Mouse (Mus musculus) kidney, adult 8-10 months (tissue): ENCODE data around the gene Oxsr1.
"Not testable (repeated sequence)": the region's sequence is repeated elsewhere in the genome, so short reads cannot be mapped to it uniquely, and the experiment has no call there.

Experiments
- DNase-seq, 2 experiments: peaks; one replicate each; pipeline ENCODE4 v3.0.0; 2022

Gene Oxsr1

GRCm38 (mm10) chr9:119322289-119323259, at the start of gene Oxsr1:
Gene Oxsr1 (minus strand): TSS chr9:119322427.
- DNase-seq, result peak; percentile 100

DNA sequence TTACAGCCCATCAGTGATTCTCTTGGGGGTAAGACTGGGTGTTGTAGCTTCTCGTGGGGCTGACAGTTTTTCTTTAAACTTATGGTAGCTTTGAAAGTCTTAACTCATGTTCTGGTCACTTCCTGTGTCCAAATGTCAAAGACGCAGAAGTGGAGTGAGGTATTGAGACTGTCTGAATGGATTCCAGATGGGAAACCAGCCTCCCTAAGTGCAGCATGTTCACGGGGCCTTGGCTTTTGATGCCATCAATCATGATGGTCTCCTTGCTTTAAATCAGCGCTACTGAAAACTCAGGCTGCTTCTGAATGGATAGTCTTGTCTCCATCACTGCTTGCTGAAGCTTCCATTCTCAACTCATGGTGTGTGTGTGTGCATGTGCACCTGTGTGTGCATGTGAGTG, 49.0 kb upstream of the Oxsr1 start:
- DNase-seq, result no peak

GRCm38 (mm10) chr9:119370770-119371169, 48.5 kb upstream of the Oxsr1 start:
- not testable (repeated sequence) for DNase-seq

GRCm38 (mm10) chr9:119368367-119368766, 46.1 kb upstream of the Oxsr1 start:
- DNase-seq, result peak; percentile 54 to 56

GRCm38 (mm10) chr9:119365284-119365683, 43.1 kb upstream of the Oxsr1 start, which contains the start of gene Slc22a14:
Gene Slc22a14 (minus strand): TSS chr9:119365553.
- DNase-seq, result no peak

DNA sequence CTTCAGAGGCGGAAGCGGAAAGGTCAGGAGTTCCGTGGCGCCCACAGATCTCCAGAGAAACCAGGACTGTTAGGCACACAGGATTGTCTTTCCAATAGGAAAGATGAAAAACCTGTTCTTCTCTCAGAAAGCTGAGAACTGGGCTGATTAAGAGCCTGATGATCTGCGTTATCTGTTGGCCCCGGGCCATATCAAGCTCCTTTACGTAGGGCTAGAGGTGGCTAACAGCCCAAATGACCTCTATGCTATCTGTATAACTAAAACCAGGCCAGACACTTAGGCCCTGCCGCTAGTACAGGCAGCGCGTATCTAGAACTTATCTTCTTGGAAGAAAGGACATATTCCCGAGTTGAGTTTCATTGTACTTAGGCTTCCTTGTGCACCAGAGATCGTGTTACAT, 41.0 kb upstream of the Oxsr1 start:
- no peak for DNase-seq

GRCm38 (mm10) chr9:119361416-119361815, 39.2 kb upstream of the Oxsr1 start:
- DNase-seq, result no peak

GRCm38 (mm10) chr9:119358058-119358429, 35.8 kb upstream of the Oxsr1 start:
- peak; percentile 82 to 84 for DNase-seq

DNA sequence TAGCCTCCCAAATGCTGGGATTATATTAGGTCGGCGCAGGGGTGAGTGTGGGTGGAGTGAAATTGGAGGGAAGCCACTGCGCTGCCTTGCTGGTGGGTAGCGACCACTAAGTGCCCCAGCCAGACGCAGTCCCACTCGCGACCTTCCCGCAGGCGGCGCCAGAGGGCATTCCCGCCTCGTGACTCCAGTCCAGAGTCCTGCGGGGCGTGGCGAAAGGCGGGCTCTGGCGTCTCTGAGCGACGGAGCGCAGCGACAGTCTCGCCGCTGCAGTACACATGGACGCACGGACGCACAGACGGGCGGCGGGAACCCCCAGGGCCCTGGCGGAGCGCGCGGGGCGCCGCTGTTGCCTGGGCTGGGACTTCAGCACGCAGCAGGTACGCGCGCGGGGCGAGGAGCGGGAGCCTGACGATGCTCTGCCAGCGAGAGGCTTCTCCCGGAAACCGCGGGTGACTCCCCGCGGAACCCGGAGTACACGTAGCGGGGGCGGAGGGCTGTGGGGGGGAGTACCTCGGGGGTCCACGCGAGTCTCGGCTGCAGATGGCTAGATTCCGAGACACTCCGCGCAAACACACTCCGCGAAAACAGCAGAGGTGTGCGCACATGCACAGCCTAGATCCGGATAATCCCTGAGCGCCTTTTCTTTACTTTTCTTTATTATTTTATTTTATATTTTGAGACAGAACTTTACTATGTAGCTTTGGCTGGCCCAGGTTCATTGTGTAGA, 35.3 kb upstream of the Oxsr1 start, which contains the start of gene Xylb:
Gene Xylb (plus strand): TSS at position 51 of the 727 bp plus-strand sequence.
- DNase-seq, result peak; percentile 92 to 97

DNA sequence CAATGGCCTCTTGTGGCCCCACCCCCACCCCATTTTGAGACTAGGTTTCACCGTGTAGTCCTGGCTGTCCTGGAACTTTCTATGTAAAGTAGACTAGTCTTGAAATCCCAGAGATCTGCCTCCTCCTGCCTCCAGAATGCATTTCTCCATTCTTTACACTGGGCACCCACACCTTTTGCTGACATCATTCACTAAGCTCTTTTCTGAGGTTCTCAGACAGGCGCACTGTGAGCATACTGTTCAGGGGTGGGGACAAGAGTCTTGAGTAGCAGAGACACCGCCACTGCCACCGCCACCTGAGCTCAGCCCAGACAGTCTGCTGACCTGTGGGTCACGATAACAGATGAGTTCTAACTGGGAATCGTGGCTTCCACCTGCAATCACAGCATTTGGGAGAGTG, 33.7 kb upstream of the Oxsr1 start:
- DNase-seq, result no peak

- DNase-seq, result peak; percentile 67 to 88
Measured at GRCm38 (mm10) chr9:119353926-119354325, 31.7 kb upstream of the Oxsr1 start.

- peak; percentile 80 to 88 for DNase-seq
Measured at GRCm38 (mm10) chr9:119352060-119352459, 29.8 kb upstream of the Oxsr1 start.

GRCm38 (mm10) chr9:119350947-119351705, 28.9 kb upstream of the Oxsr1 start:
- peak; percentile 76 for DNase-seq

- DNase-seq, result peak; percentile 54 to 71
Measured at GRCm38 (mm10) chr9:119350531-119350930, 28.3 kb upstream of the Oxsr1 start.

DNA sequence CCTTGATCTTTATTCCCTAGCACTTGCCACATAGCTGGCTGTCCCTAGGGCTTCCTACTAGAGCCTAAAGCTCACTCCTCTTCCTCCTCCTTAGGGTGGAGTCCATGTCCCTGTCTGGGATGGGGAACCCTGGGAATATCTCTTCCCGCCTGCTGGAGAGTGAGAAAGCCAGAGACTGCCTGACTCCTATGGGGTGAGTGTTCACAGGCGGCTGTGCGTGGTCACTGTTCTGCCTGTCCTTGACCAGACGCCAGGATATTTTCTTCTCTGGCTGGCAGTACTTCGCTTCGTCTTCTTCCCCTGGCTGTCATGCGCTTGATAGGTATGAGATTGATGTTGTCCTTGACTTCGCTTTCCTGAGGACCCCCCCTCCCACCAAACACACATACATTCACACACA, 24.1 kb upstream of the Oxsr1 start:
- DNase-seq, result no peak

- DNase-seq, result peak; percentile 46 to 54
Measured at GRCm38 (mm10) chr9:119342728-119343127, 20.5 kb upstream of the Oxsr1 start.

DNA sequence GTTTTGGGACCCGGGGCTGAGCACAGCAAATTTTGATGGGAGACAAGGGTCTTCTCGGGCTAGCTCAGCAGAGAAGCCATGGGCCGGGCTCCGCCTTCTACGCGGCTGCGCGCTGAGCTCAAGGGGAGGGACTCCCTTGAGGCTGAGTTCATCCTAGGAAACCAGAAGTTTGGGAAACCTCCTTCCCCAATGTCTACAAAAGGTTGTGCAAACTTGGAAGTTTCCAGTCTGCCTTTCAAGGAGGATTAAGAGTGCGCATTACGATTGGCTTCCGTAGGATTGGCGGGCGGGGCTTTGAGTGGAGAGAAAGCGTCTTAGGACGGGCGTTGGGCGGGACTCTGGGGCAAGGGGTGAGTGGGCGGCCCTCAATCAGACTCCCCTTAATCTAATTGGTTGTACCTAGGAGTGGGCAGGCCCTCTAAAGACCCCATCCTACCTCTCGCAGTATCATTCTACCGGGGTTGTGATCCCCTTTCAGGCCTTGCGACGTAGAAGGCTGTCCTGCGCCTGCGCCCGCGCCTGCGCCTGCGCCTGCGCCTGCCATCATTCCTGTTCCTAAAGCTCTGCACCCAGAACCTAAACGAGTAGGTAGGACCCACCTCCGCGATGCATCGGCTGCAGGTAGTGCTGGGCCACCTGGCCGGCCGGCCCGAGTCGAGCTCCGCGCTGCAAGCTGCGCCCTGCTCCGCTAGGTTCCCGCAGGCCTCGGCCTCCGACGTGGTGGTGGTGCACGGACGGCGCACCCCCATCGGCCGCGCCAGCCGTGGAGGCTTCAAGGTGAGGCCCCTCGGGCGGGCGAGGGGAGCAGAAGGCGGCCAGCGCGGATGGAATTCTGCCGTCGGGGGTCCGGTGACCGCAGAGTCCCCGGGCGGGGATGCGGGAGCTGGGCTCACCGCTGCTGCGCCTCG, 18.9 kb upstream of the Oxsr1 start, which contains the start of gene Myd88:
Gene Myd88 (minus strand): TSS at position 503 of the 908 bp plus-strand sequence.
- DNase-seq, result peak; percentile 98 to 99

GRCm38 (mm10) chr9:119340212-119340580, 18.0 kb upstream of the Oxsr1 start:
- DNase-seq, result no peak

DNA sequence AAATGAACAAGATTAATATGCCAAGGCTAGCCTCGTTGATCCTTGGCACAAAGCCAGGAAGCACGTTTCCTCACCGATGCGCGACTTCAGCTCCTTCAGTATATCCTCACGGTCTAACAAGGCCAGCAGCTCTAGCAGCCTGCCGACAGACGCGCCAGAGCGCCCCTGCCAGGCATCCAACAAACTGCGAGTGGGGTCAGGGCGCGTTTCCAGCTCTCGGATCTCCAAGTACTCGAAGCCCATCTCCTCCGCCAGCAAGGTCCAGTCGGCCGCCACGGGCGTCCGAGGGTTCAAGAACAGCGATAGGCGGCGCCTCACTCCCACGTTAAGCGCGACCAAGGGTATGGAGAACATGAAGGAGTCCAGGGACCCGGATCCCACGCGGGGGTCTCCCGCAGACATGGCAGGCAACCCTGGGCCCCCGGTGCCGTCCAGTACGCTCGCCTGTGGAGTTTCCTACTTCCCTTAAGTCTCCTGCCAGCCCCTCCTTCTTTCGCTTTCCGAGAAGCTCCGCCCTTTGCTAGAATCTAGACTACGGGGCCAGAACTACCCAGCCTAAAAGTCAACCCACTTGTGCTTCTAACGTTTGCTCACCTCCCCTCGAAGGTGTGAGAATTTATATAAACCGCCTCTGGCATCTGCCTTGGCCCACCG, 17.5 kb upstream of the Oxsr1 start, which contains the start of gene Acaa1a:
Gene Acaa1a (plus strand): TSS at position 119 of the 654 bp plus-strand sequence.
- peak; percentile 76 for DNase-seq

DNA sequence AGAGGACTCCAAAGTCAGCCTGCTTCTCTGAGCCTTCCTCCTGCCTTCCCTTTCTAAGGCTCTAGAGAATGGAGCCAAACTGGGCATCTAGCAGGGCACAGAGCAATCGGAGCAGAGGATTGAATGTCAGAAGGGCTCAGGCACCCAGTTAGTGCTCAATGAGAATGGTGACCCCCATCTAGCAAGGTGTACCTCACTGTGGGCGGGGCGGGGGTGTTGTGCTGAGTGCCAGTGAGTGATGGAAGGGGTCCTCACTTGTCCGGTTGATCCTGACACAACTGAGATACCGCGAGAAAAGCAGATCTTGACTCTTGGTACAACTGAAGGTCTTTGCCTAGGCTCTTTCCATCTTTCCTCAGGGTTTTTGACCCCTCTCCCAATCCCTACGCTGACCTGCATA, 16.9 kb upstream of the Oxsr1 start:
- DNase-seq, result no peak

DNA sequence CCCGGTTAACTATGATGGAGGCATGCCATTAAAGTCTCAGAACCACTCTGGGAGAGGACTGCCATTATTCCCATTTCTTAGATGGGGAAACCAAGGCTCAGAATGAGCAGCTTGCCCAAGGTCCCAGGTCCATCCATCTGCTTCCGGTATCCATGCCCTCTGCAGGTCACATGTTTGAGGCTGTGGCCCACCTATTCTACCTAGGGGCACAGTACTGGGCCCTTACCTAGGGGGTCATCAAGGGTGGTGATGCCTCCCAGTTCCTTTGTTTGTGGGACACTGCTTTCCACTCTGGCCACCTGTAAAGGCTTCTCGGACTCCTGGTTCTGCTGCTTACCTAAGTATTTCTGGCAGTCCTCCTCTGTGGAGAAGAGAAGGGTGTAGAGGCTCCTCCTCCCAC, 16.1 kb upstream of the Oxsr1 start:
- no peak for DNase-seq
